Mouse (Mus musculus) cerebellum, postnatal 10 days (tissue): Measurements from ENCODE around the gene Itgav.

Source experiments
- DNase-seq, 2 experiments: peaks; one replicate each; pipeline ENCODE4 v3.0.0; 2021; ENCODE audit warnings: mixed read lengths in 2 of 2

Itgav gene

GRCm38 (mm10) chr2:83828895-83829539, 104.8 kb downstream of the Itgav start:
- DNase-seq: no peak

DNA sequence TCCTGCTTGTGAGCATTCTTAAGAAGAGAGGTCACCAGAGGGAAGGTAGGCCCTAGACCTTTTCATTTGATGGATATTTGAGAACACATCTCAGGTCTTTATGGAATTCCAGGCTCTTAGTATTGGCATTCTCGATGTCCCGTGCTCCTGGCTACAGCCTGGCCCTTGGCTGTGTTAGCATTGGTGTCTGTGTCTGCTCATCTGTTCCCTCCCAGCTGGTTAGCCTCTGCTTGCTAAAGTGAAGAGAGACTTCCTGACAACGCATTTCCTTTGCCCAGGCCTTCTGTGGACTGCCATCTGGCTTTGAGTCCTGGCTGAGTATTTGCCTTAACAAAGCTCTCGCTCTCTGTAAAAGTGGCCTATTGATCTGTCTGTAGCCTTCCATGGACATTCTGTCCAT, 108.7 kb downstream of the Itgav start:
- DNase-seq: peak; percentile 41 to 56

DNA sequence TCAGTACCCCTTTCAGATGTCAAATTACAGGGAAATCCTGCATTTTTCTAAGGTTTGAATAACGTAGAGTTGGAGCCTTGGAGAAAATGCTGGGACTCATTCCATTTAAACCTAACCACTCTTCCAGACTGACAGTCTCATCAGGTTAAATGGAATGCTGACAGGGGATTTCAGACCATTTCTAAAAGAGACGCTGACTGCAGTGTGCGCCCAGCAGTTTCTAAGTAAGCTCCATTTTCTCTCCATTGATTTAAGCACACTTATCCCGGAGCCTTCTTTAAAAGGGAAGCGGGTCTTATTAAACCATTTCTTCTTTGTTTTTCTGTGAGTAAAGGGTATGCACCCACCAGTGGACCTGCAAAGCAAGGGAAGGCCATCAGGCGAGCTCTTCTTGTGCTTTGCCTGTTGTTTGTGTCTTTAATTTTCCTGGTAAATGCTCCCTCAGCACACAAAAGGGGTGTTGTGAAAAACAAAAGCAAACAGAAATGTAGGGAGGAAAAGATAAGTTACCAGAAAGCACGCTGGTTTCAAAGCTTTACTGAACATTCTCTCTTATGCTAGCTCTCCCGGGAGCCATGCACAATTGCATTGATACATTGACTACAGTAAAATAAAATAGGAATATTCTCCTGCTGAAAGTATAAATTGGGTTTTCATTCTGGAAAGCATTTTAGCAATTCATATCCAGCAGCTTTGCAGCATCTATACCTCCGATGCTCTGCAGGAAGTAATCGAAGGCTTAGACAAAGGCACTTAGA, 111.3 kb downstream of the Itgav start:
- no peak for DNase-seq

DNA sequence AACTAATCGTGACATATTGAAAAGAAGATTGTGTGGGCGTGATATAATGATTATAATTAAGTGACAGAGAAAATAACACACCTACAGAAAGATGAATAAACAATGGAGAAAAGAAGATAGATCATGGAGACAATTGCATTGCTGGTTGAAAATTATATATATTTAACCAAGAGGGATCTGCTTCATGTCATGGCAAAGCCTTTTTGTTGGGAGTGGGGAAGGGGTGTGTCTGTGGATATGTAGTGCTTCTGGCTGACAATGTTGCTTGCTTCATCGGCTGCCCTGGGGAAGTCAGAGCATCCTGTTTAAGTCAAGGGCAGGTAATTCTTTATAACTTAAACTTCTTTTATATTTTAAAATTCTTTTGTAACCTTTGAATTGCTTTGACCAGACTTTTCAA, 124.3 kb downstream of the Itgav start:
- no peak for DNase-seq

- peak in 1 of 2 experiments; percentile 11 for DNase-seq
These were observed 129.2 kb downstream of the Itgav start for GRCm38 (mm10) chr2:83853423-83853822.

DNA sequence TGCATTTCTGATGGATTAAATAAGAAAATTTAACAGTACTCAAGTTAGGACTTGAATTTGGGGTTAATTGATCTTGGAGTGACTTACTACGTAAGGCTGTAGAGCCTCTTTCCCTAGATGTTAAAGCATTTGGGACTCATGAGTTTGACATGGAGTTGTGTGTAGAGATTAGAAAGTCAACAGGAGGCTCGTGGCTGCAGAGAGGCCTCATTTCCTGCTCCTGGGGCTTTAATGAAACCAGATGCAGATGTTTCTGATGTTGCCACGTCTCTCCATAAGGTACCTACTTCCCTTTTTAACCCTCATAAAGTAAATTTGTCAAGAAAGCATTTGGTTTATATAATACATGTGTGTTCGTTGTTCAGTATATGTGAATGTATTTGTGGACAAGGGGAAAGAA, 132.0 kb downstream of the Itgav start:
- no peak for DNase-seq
